Mouse (Mus musculus): ENCODE results near the gene Gbp8.
"Not testable (repeated sequence)": the region's sequence is repeated elsewhere in the genome, so short reads cannot be mapped to it uniquely, and the experiment has no call there.

DNA sequence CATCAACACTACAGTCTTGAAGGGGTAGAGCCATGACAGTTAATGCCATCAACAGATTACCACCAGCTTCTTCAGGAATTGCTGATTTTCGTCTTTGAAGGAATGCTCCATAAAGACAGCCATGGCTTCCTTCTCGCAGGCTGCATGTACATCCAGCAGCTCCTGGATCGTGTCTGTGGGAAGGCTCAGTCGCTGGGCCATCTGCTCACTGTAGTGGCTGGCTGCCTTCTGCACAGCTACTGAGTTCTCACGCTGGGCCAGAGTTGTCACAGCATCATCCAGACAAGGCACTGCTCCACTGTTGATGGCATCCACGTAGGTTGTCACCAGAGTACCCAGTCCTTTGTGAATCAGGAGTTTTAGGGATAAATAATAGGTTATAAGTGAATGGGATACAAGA lies 17.6 kb downstream of the Gbp8 start:
- TF ChIP-seq CTCF (IDR thresholded peaks at IDR 0.05; ENCODE audit: extremely low read depth, insufficient read length, insufficient replicate concordance, low read depth, low read length); POLR2A (IDR thresholded peaks at IDR 0.05; ENCODE audit: low read depth, low read length): not testable (repeated sequence)

All from small intestine, adult 2 months (tissue).